Mouse (Mus musculus): ENCODE results near the gene Pip4k2b. TPM values are rescaled to one million over a fixed set of nuclear protein-coding genes. Genes with fewer than 3 reads are reported as not detected.
"Not testable (repeated sequence)": the region's sequence is repeated elsewhere in the genome, so short reads cannot be mapped to it uniquely, and the experiment has no call there.

Gene Pip4k2b
- 10 to 100 TPM; 64.7 TPM for total RNA-seq (2021)
- long read RNA-seq, experiment 1, full-length matches to known transcripts: 2 of 11 reads
- long read RNA-seq, experiment 1, partial matches to known transcripts: 8 of 11 reads
- long read RNA-seq, experiment 1, other reads (novel, unspliced or antisense): 1 of 11 reads
- long read RNA-seq, experiment 2, full-length matches to known transcripts: 1 of 13 reads
- long read RNA-seq, experiment 2, partial matches to known transcripts: 0 of 13 reads
- long read RNA-seq, experiment 2, other reads (novel, unspliced or antisense): 12 of 13 reads

DNA sequence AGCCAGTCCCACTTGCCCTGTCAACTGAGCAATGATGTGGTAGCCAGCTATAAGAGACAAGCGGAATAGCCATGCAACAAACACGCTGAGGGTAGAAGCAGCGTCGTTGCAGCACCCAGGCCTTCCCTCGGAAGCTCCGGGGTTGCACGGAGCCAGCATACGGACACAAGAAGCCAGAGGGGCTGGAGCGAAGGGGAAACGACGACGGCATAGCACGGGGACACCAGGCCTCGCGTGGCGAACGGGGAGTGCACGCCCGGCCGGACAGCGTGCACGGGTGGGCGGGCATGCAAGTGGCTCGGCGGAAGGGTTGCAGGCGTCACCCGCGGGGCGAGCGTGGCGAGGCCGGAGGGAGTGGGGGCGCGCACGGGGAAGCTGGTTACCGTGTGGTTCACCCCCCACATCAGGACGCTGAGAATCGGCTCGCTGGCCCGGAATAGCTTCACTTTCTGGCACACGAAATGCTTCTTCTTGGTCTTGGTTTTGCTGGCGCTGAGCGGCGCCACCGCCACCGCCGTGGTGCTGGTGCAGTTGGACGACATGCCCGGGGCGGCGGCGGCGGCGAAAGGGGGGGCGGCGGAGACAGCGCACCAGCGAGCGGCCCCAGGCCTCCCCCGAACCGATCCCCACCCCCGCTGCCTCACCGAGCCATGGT, at the start of gene Pip4k2b:
Gene Pip4k2b, minus strand, starts transcription at position 642 of the 655 bp plus-strand sequence.
- no peak for DNase-seq (ENCODE audit: low spot score)

- DNase-seq (ENCODE audit: low spot score): peak; percentile 71
Measured at GRCm38 (mm10) chr11:97793165-97793564, 48.7 kb upstream of the Pip4k2b start.

DNA sequence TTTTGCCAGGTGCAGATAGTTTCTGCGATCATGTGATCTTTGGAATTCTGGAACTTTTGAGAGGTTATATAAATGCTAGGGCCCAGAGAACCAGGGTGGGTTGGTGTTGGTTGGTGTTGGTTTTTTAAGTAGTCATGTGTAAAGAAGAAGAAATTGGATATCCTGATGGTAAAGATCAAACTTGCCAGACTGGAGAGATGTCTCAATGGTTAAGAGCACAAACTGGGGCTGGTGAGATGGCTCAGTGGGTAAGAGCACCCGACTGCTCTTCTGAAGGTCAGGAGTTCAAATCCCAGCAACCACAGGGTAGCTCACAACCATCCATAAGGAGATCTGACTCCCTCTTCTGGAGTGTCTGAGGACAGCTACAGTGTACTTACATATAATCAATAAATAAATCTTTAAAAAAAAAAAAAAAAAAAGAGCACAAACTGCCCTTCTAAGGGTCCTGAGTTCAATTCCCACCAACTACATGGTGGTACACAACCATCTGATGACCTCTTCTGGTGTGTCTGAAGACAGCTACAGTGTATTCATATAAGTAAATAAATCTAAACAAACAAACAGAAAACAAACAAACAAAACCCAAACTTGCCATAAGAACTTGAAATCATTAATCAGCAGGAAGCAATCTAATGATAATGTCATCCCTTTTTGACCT, 46.4 kb upstream of the Pip4k2b start:
- not testable (repeated sequence) for DNase-seq (ENCODE audit: low spot score)

GRCm38 (mm10) chr11:97789727-97790126, 45.2 kb upstream of the Pip4k2b start:
- DNase-seq (ENCODE audit: low spot score): no peak

- DNase-seq (ENCODE audit: low spot score): no peak
Measured at GRCm38 (mm10) chr11:97787961-97788360, 43.5 kb upstream of the Pip4k2b start.

- no peak for DNase-seq (ENCODE audit: low spot score)
Measured at GRCm38 (mm10) chr11:97782564-97782895, 38.0 kb upstream of the Pip4k2b start.

- DNase-seq (ENCODE audit: low spot score): peak; percentile 99
Measured at GRCm38 (mm10) chr11:97781832-97782563, 37.5 kb upstream of the Pip4k2b start, which contains the start of gene Rpl23. Rpl23 (minus strand) TSS chr11:97782437.

DNA sequence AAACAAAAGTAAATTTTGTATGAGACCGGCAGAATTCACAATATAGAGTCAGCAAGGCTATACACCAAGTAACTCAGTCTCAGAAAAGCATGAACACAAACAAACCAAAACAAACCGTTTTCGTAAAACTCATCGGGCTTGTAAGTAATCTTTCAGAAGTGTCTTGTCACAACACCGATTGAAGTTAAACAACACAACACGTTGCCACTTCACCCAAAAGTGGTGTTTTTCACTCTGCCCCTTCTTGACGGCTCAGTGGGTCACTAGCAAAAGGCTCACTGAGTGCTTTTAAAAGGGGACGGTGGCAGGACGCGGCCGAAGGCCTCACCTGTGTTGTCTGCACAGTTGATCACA, 37.0 kb upstream of the Pip4k2b start:
- DNase-seq (ENCODE audit: low spot score): no peak

GRCm38 (mm10) chr11:97779968-97780701, 35.6 kb upstream of the Pip4k2b start:
- no peak for DNase-seq (ENCODE audit: low spot score)

- DNase-seq (ENCODE audit: low spot score): no peak
Measured at GRCm38 (mm10) chr11:97778918-97779317, 34.4 kb upstream of the Pip4k2b start.

GRCm38 (mm10) chr11:97777129-97777529, 32.6 kb upstream of the Pip4k2b start:
- no peak for DNase-seq (ENCODE audit: low spot score)

- no peak for DNase-seq (ENCODE audit: low spot score)
Measured at GRCm38 (mm10) chr11:97776497-97777128, 32.1 kb upstream of the Pip4k2b start.

DNA sequence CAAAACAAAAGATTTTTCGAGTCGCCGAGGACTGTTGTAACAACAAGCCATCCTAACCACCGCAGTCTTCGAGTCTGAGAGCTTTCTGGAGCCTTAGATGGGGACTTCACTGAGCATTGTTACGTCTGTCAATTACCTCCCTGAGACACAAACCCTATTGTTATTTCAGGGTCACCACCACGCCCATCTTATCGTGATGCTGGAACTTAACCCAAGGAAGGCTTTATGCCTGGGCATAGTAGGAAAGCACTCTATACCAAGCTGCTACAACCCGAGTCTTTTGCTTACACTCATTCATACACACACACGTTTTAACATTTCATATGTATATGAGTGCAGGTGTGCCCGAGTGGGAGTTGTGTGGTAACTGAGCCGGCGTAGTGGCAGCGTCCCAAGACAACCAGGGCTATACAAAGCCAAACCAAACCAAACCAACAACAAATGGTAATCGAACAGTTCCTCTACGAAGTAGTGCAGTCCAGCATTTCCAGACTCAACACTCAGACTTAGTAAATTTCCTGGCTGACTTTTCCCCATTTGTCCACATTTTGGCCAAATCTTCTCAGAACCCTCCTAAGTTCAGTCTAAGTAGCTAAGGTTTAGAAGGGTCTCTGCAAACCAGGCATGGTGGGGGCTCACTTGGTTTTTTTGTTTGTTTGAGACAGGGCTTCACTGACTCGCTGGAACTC, 31.4 kb upstream of the Pip4k2b start, which contains the start of gene 1700001P01Rik:
Gene 1700001P01Rik, minus strand, starts transcription at position 111 of the 689 bp plus-strand sequence.
- no peak for DNase-seq (ENCODE audit: low spot score)

DNA sequence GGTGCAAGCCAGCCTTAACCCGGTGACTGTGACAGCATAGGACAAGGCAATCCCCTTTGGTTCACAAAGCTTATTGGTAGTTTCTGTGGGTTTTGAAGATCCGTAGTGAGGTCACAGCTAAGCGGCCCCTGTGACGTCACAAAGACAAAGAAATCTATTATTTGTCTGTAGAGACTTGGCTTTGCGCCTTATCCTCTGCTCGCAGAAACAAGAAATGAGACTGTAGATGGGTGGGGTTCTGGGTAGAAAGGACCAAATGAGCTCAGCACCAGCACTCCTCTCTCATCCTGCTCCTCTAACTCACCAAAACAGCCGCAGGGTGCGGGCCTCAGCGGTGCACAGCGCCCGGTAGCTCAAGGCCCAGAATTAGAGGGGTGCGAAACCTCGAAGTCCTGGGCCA, 30.7 kb upstream of the Pip4k2b start:
- no peak for DNase-seq (ENCODE audit: low spot score)

DNA sequence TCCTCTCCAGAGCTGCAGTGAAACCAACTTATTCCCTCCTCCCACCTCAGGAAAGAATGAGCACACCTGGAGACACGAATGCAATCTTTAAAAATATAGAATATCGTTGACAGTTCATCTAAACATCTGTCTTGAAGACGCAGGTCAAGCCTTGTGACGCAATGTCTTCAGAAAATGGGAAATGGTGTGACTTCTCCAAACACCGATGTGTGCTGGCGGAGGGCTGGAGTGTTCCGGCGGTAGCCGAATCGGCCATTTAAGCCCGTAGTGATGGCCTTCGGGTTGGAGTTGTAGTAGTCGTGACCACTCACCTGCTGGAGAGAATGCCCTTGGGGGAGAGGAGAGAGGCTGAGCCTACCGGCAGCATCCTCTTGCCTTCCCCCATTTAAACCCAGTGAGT, 26.9 kb upstream of the Pip4k2b start:
- DNase-seq (ENCODE audit: low spot score): no peak

GRCm38 (mm10) chr11:97769704-97770103, 25.2 kb upstream of the Pip4k2b start:
- peak; percentile 19 for DNase-seq (ENCODE audit: low spot score)

GRCm38 (mm10) chr11:97766154-97766881, 21.8 kb upstream of the Pip4k2b start, which contains the start of gene Cwc25:
Cwc25 (minus strand) TSS chr11:97766556.
- peak; percentile 96 for DNase-seq (ENCODE audit: low spot score)

- no peak for DNase-seq (ENCODE audit: low spot score)
Measured at GRCm38 (mm10) chr11:97761638-97762037, 17.1 kb upstream of the Pip4k2b start.

DNA sequence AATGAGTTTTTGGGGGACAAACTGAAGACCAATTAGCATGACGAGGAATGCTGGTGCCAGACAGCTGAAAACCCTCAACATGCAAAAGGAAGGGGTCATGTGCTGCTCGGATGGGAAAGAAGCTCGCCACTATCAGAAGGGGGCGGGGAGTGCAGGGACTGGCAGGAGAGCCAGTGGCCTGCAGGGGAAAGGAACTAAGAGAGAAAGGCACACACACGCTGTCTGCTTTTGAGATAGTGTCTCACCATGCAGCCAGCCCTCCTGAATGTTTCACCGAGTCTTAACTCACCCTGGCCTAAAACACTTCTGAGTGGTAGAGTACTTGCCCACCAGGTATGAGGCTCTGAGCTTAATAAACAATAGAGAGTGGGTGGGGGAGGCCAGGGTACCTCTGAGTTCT, 14.4 kb upstream of the Pip4k2b start:
- DNase-seq (ENCODE audit: low spot score): no peak

Data from gastrocnemius, adult 18-20 months (tissue).